Mouse (Mus musculus): ENCODE data around the gene Mlf1. TPM values are rescaled to one million over a fixed set of nuclear protein-coding genes. Genes with fewer than 3 reads are reported as not detected.

Mlf1 gene
- 100 to 1,000 TPM; 390 to 439 TPM for total RNA-seq (2021)

GRCm38 (mm10) chr3:67373872-67374271, at the start of gene Mlf1:
TSS of gene Mlf1 (plus strand) at chr3:67374097.
- DNase-seq: peak; percentile 96

GRCm38 (mm10) chr3:67339558-67339957, 34.3 kb upstream of the Mlf1 start:
- DNase-seq: no peak

- no peak for DNase-seq
Measured at GRCm38 (mm10) chr3:67340921-67341320, 33.0 kb upstream of the Mlf1 start.

- no peak for DNase-seq
Measured at GRCm38 (mm10) chr3:67343004-67343662, 30.8 kb upstream of the Mlf1 start.

GRCm38 (mm10) chr3:67344599-67344998, 29.3 kb upstream of the Mlf1 start:
- DNase-seq: peak; percentile 73

- no peak for DNase-seq
Measured at GRCm38 (mm10) chr3:67346674-67347073, 27.2 kb upstream of the Mlf1 start.

GRCm38 (mm10) chr3:67351406-67352127, 22.3 kb upstream of the Mlf1 start:
- DNase-seq: no peak

- DNase-seq: peak; percentile 63
Measured at GRCm38 (mm10) chr3:67352128-67352762, 21.7 kb upstream of the Mlf1 start.

- no peak for DNase-seq
Measured at GRCm38 (mm10) chr3:67352763-67353149, 21.1 kb upstream of the Mlf1 start.

- DNase-seq: no peak
Measured at GRCm38 (mm10) chr3:67358376-67358775, 15.5 kb upstream of the Mlf1 start.

GRCm38 (mm10) chr3:67366087-67366892, 7.6 kb upstream of the Mlf1 start:
- no peak for DNase-seq

- DNase-seq: peak; percentile 43
Measured at GRCm38 (mm10) chr3:67367481-67367880, 6.4 kb upstream of the Mlf1 start.

- DNase-seq: peak; percentile 44
Measured at GRCm38 (mm10) chr3:67369407-67370079, 4.4 kb upstream of the Mlf1 start.

- no peak for DNase-seq
Measured at GRCm38 (mm10) chr3:67372194-67372593, 1.7 kb upstream of the Mlf1 start.

GRCm38 (mm10) chr3:67372781-67373180, 1.1 kb upstream of the Mlf1 start:
- peak; percentile 62 for DNase-seq

GRCm38 (mm10) chr3:67374360-67374778, 472 bp downstream of the Mlf1 start:
- peak; percentile 10 for DNase-seq

- no peak for DNase-seq
Measured at GRCm38 (mm10) chr3:67375063-67375462, 1.2 kb downstream of the Mlf1 start, which contains the start of gene Gm17402. TSS of gene Gm17402 (minus strand) at chr3:67375163.

- DNase-seq: peak; percentile 42
Measured at GRCm38 (mm10) chr3:67378215-67378614, 4.3 kb downstream of the Mlf1 start.

GRCm38 (mm10) chr3:67429338-67429998, 55.6 kb downstream of the Mlf1 start:
- no peak for DNase-seq

GRCm38 (mm10) chr3:67429999-67430380, 56.1 kb downstream of the Mlf1 start, which contains the start of gene Gfm1:
TSS of gene Gfm1 (plus strand) at chr3:67430096.
- DNase-seq: peak; percentile 92

GRCm38 (mm10) chr3:67434011-67434410, 60.1 kb downstream of the Mlf1 start:
- DNase-seq: no peak

Measured in heart, postnatal 4 days (tissue).